In the genomic region with DNA sequence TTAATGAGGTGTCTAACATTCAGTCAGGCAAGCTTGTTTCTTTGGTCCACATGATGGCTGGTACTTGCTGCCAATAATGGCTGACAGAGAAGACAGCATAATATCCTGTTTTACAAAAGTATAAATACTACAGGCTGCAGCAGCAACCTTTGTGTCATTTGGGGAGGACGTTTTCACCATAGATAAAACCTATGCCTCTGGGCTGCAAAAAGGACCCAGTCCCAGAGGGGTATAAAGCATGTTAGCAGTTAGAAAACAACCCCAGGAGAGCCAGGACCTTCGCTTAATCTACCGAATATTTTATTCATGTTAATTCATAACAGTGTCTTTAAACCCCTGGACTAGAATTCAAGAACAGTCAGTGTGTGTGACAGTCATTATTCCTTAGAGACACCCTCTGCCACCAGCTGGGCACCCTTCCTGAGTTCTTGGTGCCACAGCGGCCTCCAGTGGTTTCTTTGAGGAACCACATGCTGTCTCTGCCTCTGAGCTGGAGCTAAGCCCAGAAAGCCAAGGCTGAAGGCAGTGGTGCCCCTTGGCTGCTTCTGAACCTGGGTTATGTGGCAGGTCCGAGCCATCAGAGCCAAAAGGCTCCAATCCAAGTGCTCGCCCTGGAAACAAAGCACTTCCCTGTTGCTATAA, we compare ENCODE assay signal across 9 mouse cellular contexts. TPM values are rescaled to one million over a fixed set of nuclear protein-coding genes. Genes with fewer than 3 reads are reported as not detected.
DNase-seq lines count a peak whose midpoint lies in the region; ATAC-seq and TF ChIP-seq lines count a peak whose summit lies in the region.
"Had no signal": no experiment of that assay in that cellular context is flagged by ENCODE, and none has a peak within 500 bp of the region (broad histone marks: within the 10 kb centered on the region; RNA-seq: fewer than 3 reads in every experiment).

No protein-coding gene starts in this region.

- no peak for TF ChIP-seq EP300 in stomach, postnatal 0 days (optimal IDR thresholded peaks at IDR 0.05)

- no peak overlapping the region for H3K27ac ChIP-seq in forebrain, postnatal 0 days (ENCODE audit: low read depth, low read length)
- H3K27ac ChIP-seq in hindbrain, embryonic 15.5 days (replicated peaks): no peak overlapping the region
- no peak overlapping the region for H3K27ac ChIP-seq in midbrain, embryonic 14.5 days (replicated peaks; ENCODE audit: low read depth, low read length)
- H3K27ac ChIP-seq in stomach, postnatal 0 days (replicated peaks): no peak overlapping the region
- H3K27ac ChIP-seq: embryonic facial prominence, embryonic 15.5 days had no signal

- H3K9me3 ChIP-seq in forebrain, postnatal 0 days (ENCODE audit: low read length): no peaks in the 10 kb centered on the region
- no peaks in the 10 kb centered on the region for H3K9me3 ChIP-seq in hindbrain, embryonic 15.5 days
- H3K9me3 ChIP-seq in midbrain, embryonic 14.5 days (ENCODE audit: control insufficient read depth, low read length): no peaks in the 10 kb centered on the region
- H3K9me3 ChIP-seq in stomach, postnatal 0 days (ENCODE audit: control insufficient read depth, low read length): no peaks in the 10 kb centered on the region
- H3K9me3 ChIP-seq: embryonic facial prominence, embryonic 15.5 days had no signal

- peak; percentile 82 for TF ChIP-seq CTCF in forebrain, postnatal 0 days (IDR thresholded peaks at IDR 0.05; ENCODE audit: low read depth)
- peak; percentile 83 for TF ChIP-seq CTCF in stomach, postnatal 0 days (IDR thresholded peaks at IDR 0.05; ENCODE audit: low read depth)

- H3K36me3 ChIP-seq in forebrain, postnatal 0 days (ENCODE audit: insufficient read depth): no peaks in the 10 kb centered on the region
- no peaks in the 10 kb centered on the region for H3K36me3 ChIP-seq in hindbrain, embryonic 15.5 days
- H3K36me3 ChIP-seq in midbrain, embryonic 14.5 days (ENCODE audit: control insufficient read depth, insufficient read depth, low read length): no peaks in the 10 kb centered on the region
- no peaks in the 10 kb centered on the region for H3K36me3 ChIP-seq in stomach, postnatal 0 days (ENCODE audit: control insufficient read depth, insufficient read depth, low read length)
- H3K36me3 ChIP-seq: embryonic facial prominence, embryonic 15.5 days had no signal

- peak; percentile 15 to 62 for DNase-seq in spleen, postnatal 4 days (ENCODE audit: low spot score in 2 of 2)
- DNase-seq in spleen, postnatal 14 days (ENCODE audit: low spot score in 2 of 2): no peak
- peak; percentile 57 to 80 for DNase-seq in cerebellum, adult 18-20 months
- DNase-seq in forebrain, postnatal 0 days: peak; percentile 86
- peak; percentile 13 to 51 for DNase-seq in left cerebral cortex, adult 9 months (ENCODE audit: low spot score in 2 of 2)
- peak; percentile 84 for DNase-seq in midbrain, embryonic 14.5 days
- peak; percentile 42 for DNase-seq in stomach, postnatal 0 days (ENCODE audit: low spot score)

- 24% methylated on average over 6 of the region's 6 CpGs for WGBS in forebrain, postnatal 0 days
- WGBS in hindbrain, embryonic 15.5 days: 18% methylated on average over 6 of the region's 6 CpGs
- 18% methylated on average over 6 of the region's 6 CpGs for WGBS in midbrain, embryonic 14.5 days
- 13% methylated on average over 6 of the region's 6 CpGs for WGBS in stomach, postnatal 0 days

- H3K27me3 ChIP-seq in forebrain, postnatal 0 days (ENCODE audit: insufficient read depth, low read length): no peaks in the 10 kb centered on the region
- H3K27me3 ChIP-seq in hindbrain, embryonic 15.5 days: no peaks in the 10 kb centered on the region
- H3K27me3 ChIP-seq in midbrain, embryonic 14.5 days (ENCODE audit: control insufficient read depth, insufficient read depth, low read length): no peaks in the 10 kb centered on the region
- no peaks in the 10 kb centered on the region for H3K27me3 ChIP-seq in stomach, postnatal 0 days (ENCODE audit: control insufficient read depth, insufficient read depth, low read length)
- H3K27me3 ChIP-seq: embryonic facial prominence, embryonic 15.5 days had no signal

- H3K4me3 ChIP-seq in forebrain, postnatal 0 days (ENCODE audit: low read depth, low read length): no peak overlapping the region
- no peak overlapping the region for H3K4me3 ChIP-seq in hindbrain, embryonic 15.5 days
- no peak overlapping the region for H3K4me3 ChIP-seq in midbrain, embryonic 14.5 days (replicated peaks; ENCODE audit: low read depth, low read length)
- H3K4me3 ChIP-seq in stomach, postnatal 0 days (ENCODE audit: low read depth, low read length): no peak overlapping the region
- H3K4me3 ChIP-seq: embryonic facial prominence, embryonic 15.5 days had no signal

- no peak overlapping the region for H3K9ac ChIP-seq in forebrain, postnatal 0 days
- no peak overlapping the region for H3K9ac ChIP-seq in hindbrain, embryonic 15.5 days
- H3K9ac ChIP-seq in midbrain, embryonic 14.5 days (replicated peaks; ENCODE audit: low read length): no peak overlapping the region
- no peak overlapping the region for H3K9ac ChIP-seq in stomach, postnatal 0 days (ENCODE audit: low read length)
- H3K9ac ChIP-seq: embryonic facial prominence, embryonic 15.5 days had no signal

- H3K4me1 ChIP-seq in forebrain, postnatal 0 days (ENCODE audit: insufficient read depth): no peaks in the 10 kb centered on the region
- H3K4me1 ChIP-seq in hindbrain, embryonic 15.5 days (replicated peaks): no peaks in the 10 kb centered on the region
- no peaks in the 10 kb centered on the region for H3K4me1 ChIP-seq in midbrain, embryonic 14.5 days (ENCODE audit: control insufficient read depth, insufficient read depth, low read length)
- no peaks in the 10 kb centered on the region for H3K4me1 ChIP-seq in stomach, postnatal 0 days (replicated peaks; ENCODE audit: control insufficient read depth, insufficient read depth)
- H3K4me1 ChIP-seq: embryonic facial prominence, embryonic 15.5 days had no signal

- peak; percentile 88 for ATAC-seq in forebrain, postnatal 0 days
- ATAC-seq in hindbrain, embryonic 15.5 days (ENCODE audit: low FRiP score, low read depth): peak; percentile 80
- peak; percentile 68 for ATAC-seq in midbrain, embryonic 14.5 days (ENCODE audit: low FRiP score, low TSS enrichment)
- ATAC-seq in stomach, postnatal 0 days (ENCODE audit: low FRiP score, low TSS enrichment): no peak

- H3K4me2 ChIP-seq in forebrain, postnatal 0 days (ENCODE audit: low read depth): no peak overlapping the region
- no peak overlapping the region for H3K4me2 ChIP-seq in hindbrain, embryonic 15.5 days
- H3K4me2 ChIP-seq in midbrain, embryonic 14.5 days (ENCODE audit: low read length): no peak overlapping the region
- H3K4me2 ChIP-seq in stomach, postnatal 0 days (replicated peaks; ENCODE audit: low read depth): no peak overlapping the region
- H3K4me2 ChIP-seq: embryonic facial prominence, embryonic 15.5 days had no signal

RNA-seq across cellular contexts. Expression of gene Ids, which starts 34.6 kb away (rescaled TPM):
- 106 and 142 TPM in 2 replicates for total RNA-seq in forebrain, postnatal 0 days (2014; rRNA removed)
- polyA plus RNA-seq in forebrain, postnatal 0 days (2015; fragmentation: Nextera tagmentation; extraction: Ambion mirVana): 17.3 and 21.7 TPM in 2 replicates
- polyA plus RNA-seq in hindbrain, embryonic 15.5 days (2015; fragmentation: Nextera tagmentation; extraction: Ambion mirVana): 14.5 and 15.8 TPM in 2 replicates
- 20.1 and 28.0 TPM in 2 replicates for polyA plus RNA-seq in midbrain, embryonic 14.5 days (2014; fragmentation: Nextera tagmentation; extraction: Ambion mirVana)
- polyA plus RNA-seq in stomach, postnatal 0 days (2015; fragmentation: Nextera tagmentation; extraction: Ambion mirVana): 3.2 and 3.3 TPM in 2 replicates

RNA-seq across cellular contexts. Expression of gene 1110012L19Rik, which starts 55.4 kb away (rescaled TPM):
- 28.5 and 33.1 TPM in 2 replicates for total RNA-seq in forebrain, postnatal 0 days (2014; rRNA removed)
- 47.2 and 48.8 TPM in 2 replicates for polyA plus RNA-seq in forebrain, postnatal 0 days (2015; fragmentation: Nextera tagmentation; extraction: Ambion mirVana)
- 39.3 and 41.6 TPM in 2 replicates for polyA plus RNA-seq in hindbrain, embryonic 15.5 days (2015; fragmentation: Nextera tagmentation; extraction: Ambion mirVana)
- polyA plus RNA-seq in midbrain, embryonic 14.5 days (2014; fragmentation: Nextera tagmentation; extraction: Ambion mirVana): 32.5 and 40.1 TPM in 2 replicates
- 26.2 and 27.3 TPM in 2 replicates for polyA plus RNA-seq in stomach, postnatal 0 days (2015; fragmentation: Nextera tagmentation; extraction: Ambion mirVana)

Comparison
In these comparisons a context has a peak if more than half of its experiments do, and no peak if none do; other contexts are left out.
1. DNase-seq: peak in spleen, postnatal 4 days (2 of 2), cerebellum, adult 18-20 months (2 of 2), forebrain, postnatal 0 days (single experiment), left cerebral cortex, adult 9 months (2 of 2), midbrain, embryonic 14.5 days (single experiment) and stomach, postnatal 0 days (single experiment); none in spleen, postnatal 14 days (0 of 2).